Comparison of ENCODE assay signal across 19 mouse cellular contexts in the genomic region with DNA sequence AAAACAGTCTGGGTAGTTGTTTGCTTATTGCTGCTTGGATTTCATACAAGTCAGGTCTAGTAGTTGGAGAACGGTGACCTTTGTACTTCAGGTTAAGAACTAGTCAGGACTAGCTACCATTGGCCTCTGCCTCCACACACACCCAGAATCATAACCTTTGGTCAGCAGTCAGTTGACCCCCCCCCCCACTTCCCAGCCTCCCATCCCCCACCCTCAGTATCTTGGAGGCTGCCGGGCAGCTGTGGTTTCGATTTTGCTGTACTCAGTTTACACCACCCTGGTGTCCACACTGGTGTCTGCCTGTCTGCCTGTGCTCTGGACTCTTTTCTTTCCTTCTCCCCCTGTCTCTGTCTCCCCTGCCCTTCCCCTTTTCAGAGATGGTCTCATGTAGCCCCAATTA.
A peak's percentile ranks its signal among the peaks of the same experiment; 100 is the strongest.
DNase-seq lines count a peak whose midpoint lies in the region; ATAC-seq and TF ChIP-seq lines count a peak whose summit lies in the region.
"Had no signal": no experiment of that assay in that cellular context is flagged by ENCODE, and none has a peak within 500 bp of the region (broad histone marks: within the 10 kb centered on the region; RNA-seq: fewer than 3 reads in every experiment).

No protein-coding gene starts in this region.

- ATAC-seq in intestine, embryonic 15.5 days, result peak; percentile 91
- ATAC-seq in midbrain, embryonic 11.5 days (ENCODE audit: low FRiP score), result no peak
- ATAC-seq: CD4-positive, CD25-positive, alpha-beta regulatory T cell, adult 4 months; forebrain, embryonic 13.5 days had no signal

- peak overlapping the region; percentile 66; the same call in 1 of the 2 replicates for H3K27ac ChIP-seq in intestine, embryonic 15.5 days
- H3K27ac ChIP-seq in kidney, adult 2 months (ENCODE audit: insufficient read depth, low read depth, low read length), result peak overlapping the region; percentile 62
- H3K27ac ChIP-seq in small intestine, adult 2 months (ENCODE audit: insufficient read depth, low read depth, low read length), result peak overlapping the region; percentile 99
- no peak overlapping the region for H3K27ac ChIP-seq in limb, embryonic 10.5 days
- no peak overlapping the region for H3K27ac ChIP-seq in midbrain, embryonic 11.5 days (ENCODE audit: low read depth, low read length)
- H3K27ac ChIP-seq: embryonic facial prominence, embryonic 15.5 days; forebrain, embryonic 13.5 days; heart, embryonic 15.5 days; hindbrain, embryonic 13.5 days; neural tube, embryonic 15.5 days had no signal

- no peaks in the 10 kb centered on the region for H3K9me3 ChIP-seq in intestine, embryonic 15.5 days
- H3K9me3 ChIP-seq in limb, embryonic 10.5 days (replicated peaks), result no peaks in the 10 kb centered on the region
- H3K9me3 ChIP-seq in midbrain, embryonic 11.5 days (ENCODE audit: control insufficient read depth, low read length), result no peaks in the 10 kb centered on the region
- H3K9me3 ChIP-seq: embryonic facial prominence, embryonic 15.5 days; forebrain, embryonic 13.5 days; heart, embryonic 15.5 days; hindbrain, embryonic 13.5 days; megakaryocyte, embryonic 14.5 days; neural tube, embryonic 15.5 days had no signal

- no peaks in the 10 kb centered on the region for H3K27me3 ChIP-seq in intestine, embryonic 15.5 days (replicated peaks)
- H3K27me3 ChIP-seq in kidney, adult 2 months (replicated peaks; ENCODE audit: control insufficient read depth, insufficient read depth, low read length), result no peaks in the 10 kb centered on the region
- H3K27me3 ChIP-seq in small intestine, adult 2 months (ENCODE audit: control insufficient read depth, insufficient read depth, low read length), result no peaks in the 10 kb centered on the region
- H3K27me3 ChIP-seq in limb, embryonic 10.5 days (ENCODE audit: low read depth, poor library complexity, severe bottlenecking), result no peaks in the 10 kb centered on the region
- H3K27me3 ChIP-seq in midbrain, embryonic 11.5 days (ENCODE audit: control insufficient read depth, insufficient read depth, low read length), result no peaks in the 10 kb centered on the region
- H3K27me3 ChIP-seq: embryonic facial prominence, embryonic 15.5 days; forebrain, embryonic 13.5 days; heart, embryonic 15.5 days; hindbrain, embryonic 13.5 days; megakaryocyte, embryonic 14.5 days; neural tube, embryonic 15.5 days had no signal

- H3K36me3 ChIP-seq in intestine, embryonic 15.5 days, result no peaks in the 10 kb centered on the region
- no peaks in the 10 kb centered on the region for H3K36me3 ChIP-seq in kidney, adult 2 months (ENCODE audit: control insufficient read depth, insufficient read depth, low read length)
- H3K36me3 ChIP-seq in small intestine, adult 2 months (ENCODE audit: control insufficient read depth, insufficient read depth, low read length), result peaks cover 44% of the 10 kb centered on the region
- H3K36me3 ChIP-seq in limb, embryonic 10.5 days, result no peaks in the 10 kb centered on the region
- no peaks in the 10 kb centered on the region for H3K36me3 ChIP-seq in midbrain, embryonic 11.5 days (ENCODE audit: control insufficient read depth, insufficient read depth, low read length)
- H3K36me3 ChIP-seq: embryonic facial prominence, embryonic 15.5 days; hindbrain, embryonic 13.5 days; neural tube, embryonic 15.5 days had no signal

- H3K9ac ChIP-seq in intestine, embryonic 15.5 days, result no peak overlapping the region
- no peak overlapping the region for H3K9ac ChIP-seq in midbrain, embryonic 11.5 days (ENCODE audit: low read length)
- H3K9ac ChIP-seq: embryonic facial prominence, embryonic 15.5 days; forebrain, embryonic 13.5 days; heart, embryonic 15.5 days; hindbrain, embryonic 13.5 days; neural tube, embryonic 15.5 days had no signal

- DNase-seq in kidney, adult 2 months, result peak; percentile 89
- peak; percentile 65 for DNase-seq in large intestine, adult 2 months (ENCODE audit: low read depth, low spot score)
- no peak for DNase-seq in limb, embryonic 10.5 days (ENCODE audit: low spot score)
- no peak for DNase-seq in lung, postnatal 25 days (ENCODE audit: low spot score)
- no peak for DNase-seq in midbrain, embryonic 11.5 days (ENCODE audit: low spot score, missing footprints)
- DNase-seq: adrenal gland, postnatal 36 days; gastrocnemius, postnatal 36 days; retina, postnatal 1 day; spleen, adult 18-20 months had no signal

- H3K4me3 ChIP-seq in intestine, embryonic 15.5 days (replicated peaks), result no peak overlapping the region
- H3K4me3 ChIP-seq in kidney, adult 2 months (ENCODE audit: insufficient read depth, low read depth, low read length), result no peak overlapping the region
- no peak overlapping the region for H3K4me3 ChIP-seq in small intestine, adult 2 months (ENCODE audit: low read depth, low read length)
- H3K4me3 ChIP-seq in limb, embryonic 10.5 days, result no peak overlapping the region
- H3K4me3 ChIP-seq in midbrain, embryonic 11.5 days (ENCODE audit: low read depth, low read length), result no peak overlapping the region
- H3K4me3 ChIP-seq: embryonic facial prominence, embryonic 15.5 days; forebrain, embryonic 13.5 days; heart, embryonic 15.5 days; hindbrain, embryonic 13.5 days; layer of hippocampus, adult 2 months; megakaryocyte, embryonic 14.5 days; neural tube, embryonic 15.5 days had no signal

- no peak for TF ChIP-seq POLR2A in kidney, adult 2 months (IDR thresholded peaks at IDR 0.05; ENCODE audit: low read depth, low read length)
- TF ChIP-seq POLR2A in small intestine, adult 2 months (IDR thresholded peaks at IDR 0.05; ENCODE audit: low read depth, low read length), result no peak; the same call in 1 of the 2 replicates

- peak overlapping the region; percentile 33 for H3K4me2 ChIP-seq in intestine, embryonic 15.5 days (replicated peaks)
- no peak overlapping the region for H3K4me2 ChIP-seq in midbrain, embryonic 11.5 days
- H3K4me2 ChIP-seq: embryonic facial prominence, embryonic 15.5 days; forebrain, embryonic 13.5 days; heart, embryonic 15.5 days; hindbrain, embryonic 13.5 days; neural tube, embryonic 15.5 days had no signal

- H3K4me1 ChIP-seq in intestine, embryonic 15.5 days (replicated peaks), result peaks cover 3% of the 10 kb centered on the region
- H3K4me1 ChIP-seq in kidney, adult 2 months (ENCODE audit: control insufficient read depth, insufficient read depth, low read length), result no peaks in the 10 kb centered on the region; the same call in 1 of the 2 replicates
- H3K4me1 ChIP-seq in small intestine, adult 2 months (ENCODE audit: control insufficient read depth, insufficient read depth, insufficient read length, low read length), result peaks cover 20% of the 10 kb centered on the region; the same call in 1 of the 2 replicates
- H3K4me1 ChIP-seq in limb, embryonic 10.5 days, result peaks cover 10% of the 10 kb centered on the region; the same call in 1 of the 2 replicates
- peaks cover 5% of the 10 kb centered on the region for H3K4me1 ChIP-seq in midbrain, embryonic 11.5 days (ENCODE audit: control insufficient read depth, insufficient read depth, low read length)
- H3K4me1 ChIP-seq: embryonic facial prominence, embryonic 15.5 days; megakaryocyte, embryonic 14.5 days; neural tube, embryonic 15.5 days had no signal

- TF ChIP-seq CTCF in kidney, adult 2 months (conservative IDR thresholded peaks at IDR 0.05; ENCODE audit: insufficient read depth, insufficient read length, low read depth, low read length), result no peak
- no peak for TF ChIP-seq CTCF in small intestine, adult 2 months (IDR thresholded peaks at IDR 0.05; ENCODE audit: extremely low read depth, insufficient read length, insufficient replicate concordance, low read depth, low read length)

- WGBS in intestine, embryonic 15.5 days, result 45% methylated on average over 3 of the region's 3 CpGs
- 39% methylated on average over 3 of the region's 3 CpGs for WGBS in kidney, adult 2 months
- WGBS in large intestine, adult 2 months, result 12% methylated on average over 3 of the region's 3 CpGs
- WGBS in small intestine, adult 2 months, result 14% methylated on average over 3 of the region's 3 CpGs
- WGBS in limb, embryonic 10.5 days, result 57% methylated on average over 3 of the region's 3 CpGs
- 76% methylated on average over 3 of the region's 3 CpGs for WGBS in midbrain, embryonic 11.5 days

Comparison
In these comparisons a context has a peak if more than half of its experiments do, and no peak if none do; other contexts are left out.
1. H3K27ac ChIP-seq: peak in intestine, embryonic 15.5 days (single experiment), kidney, adult 2 months (single experiment) and small intestine, adult 2 months (single experiment); none in limb, embryonic 10.5 days (single experiment) and midbrain, embryonic 11.5 days (single experiment).
2. DNase-seq: peak in kidney, adult 2 months (single experiment) and large intestine, adult 2 months (single experiment); none in limb, embryonic 10.5 days (single experiment), lung, postnatal 25 days (single experiment) and midbrain, embryonic 11.5 days (single experiment).